ENCODE assay signal across 8 mouse cellular contexts in the genomic region with DNA sequence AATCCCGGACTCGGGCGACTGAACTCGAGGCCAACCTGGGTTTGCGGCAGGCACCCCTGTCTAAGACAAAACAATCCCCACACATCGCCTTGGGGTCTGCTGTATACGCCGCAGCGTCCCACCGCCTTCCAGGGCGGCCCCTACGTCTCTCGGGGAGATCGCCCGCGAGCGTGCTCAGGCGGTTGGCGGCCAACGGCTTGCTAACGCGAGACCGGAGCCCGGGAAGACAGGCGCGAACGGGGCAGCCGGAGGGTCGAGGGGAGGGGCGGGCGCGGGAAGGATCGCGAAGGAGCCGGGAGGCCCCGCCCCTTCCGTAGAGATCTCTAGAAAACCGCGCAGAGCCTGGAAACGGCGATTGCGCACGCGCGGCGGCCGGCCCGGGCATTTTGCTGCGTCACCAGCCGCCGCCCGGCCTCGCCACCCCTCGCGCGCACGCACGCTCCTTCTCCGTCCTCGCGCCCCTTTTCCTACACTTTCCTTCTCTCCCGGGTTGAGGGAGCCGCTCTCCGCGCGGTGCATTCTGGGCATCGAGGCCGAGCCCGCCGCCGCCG. TPM values are rescaled to one million over a fixed set of nuclear protein-coding genes. Genes with fewer than 3 reads are reported as not detected.
DNase-seq lines count a peak whose midpoint lies in the region; ATAC-seq and TF ChIP-seq lines count a peak whose summit lies in the region.

TSS of gene Ptges3 (plus strand) at position 354 of the 551 bp plus-strand sequence.

- H3K4me3 ChIP-seq in heart, embryonic 11.5 days (ENCODE audit: low read depth, low read length): peak within 1 kb of the TSS; percentile 97
- peak within 1 kb of the TSS; percentile 85 for H3K4me3 ChIP-seq in kidney, embryonic 16.5 days (ENCODE audit: low read length)
- peak within 1 kb of the TSS; percentile 97 for H3K4me3 ChIP-seq in liver, adult 2 months (ENCODE audit: insufficient read depth, low read depth, low read length)
- H3K4me3 ChIP-seq in myocyte: peak within 1 kb of the TSS; percentile 83

- peak within 1 kb of the TSS; percentile 99 for H3K27ac ChIP-seq in heart, embryonic 11.5 days (ENCODE audit: low read depth, low read length)
- peak within 1 kb of the TSS; percentile 99 for H3K27ac ChIP-seq in kidney, embryonic 16.5 days (ENCODE audit: low read length)
- H3K27ac ChIP-seq in liver, adult 2 months (replicated peaks; ENCODE audit: insufficient read depth, low read depth, low read length): peak within 1 kb of the TSS; percentile 95

- no peaks in the 10 kb centered on the region for H3K9me3 ChIP-seq in heart, embryonic 11.5 days (replicated peaks; ENCODE audit: control insufficient read depth, low read length)
- no peaks in the 10 kb centered on the region for H3K9me3 ChIP-seq in kidney, embryonic 16.5 days (ENCODE audit: low read length)

- TF ChIP-seq POLR2A in liver, adult 2 months (IDR thresholded peaks at IDR 0.05; ENCODE audit: extremely low read depth, insufficient read depth, low read length): peak; percentile 51
- TF ChIP-seq POLR2A in myocyte (IDR thresholded peaks at IDR 0.05; ENCODE audit: insufficient read length, low read depth): peak; percentile 91

- WGBS in heart, embryonic 11.5 days (ENCODE audit: insufficient replicate concordance): under 1% methylated on average over 56 of the region's 72 CpGs
- WGBS in kidney, embryonic 16.5 days: 0% methylated on average over 66 of the region's 72 CpGs
- under 1% methylated on average over 69 of the region's 72 CpGs for WGBS in liver, adult 2 months

- DNase-seq in B cell, adult 2 months: peak; percentile 93 to 95
- DNase-seq in brain, adult 2 months (ENCODE audit: low read depth, low spot score): peak; percentile 97
- peak; percentile 65 for DNase-seq in liver, adult 2 months (ENCODE audit: extremely low read depth, low read depth, low spot score)
- DNase-seq in splenic B cell, adult 2 months (ENCODE audit: low read depth, low spot score): peak; percentile 95

- ATAC-seq in erythroblast, adult 5-6 weeks (replicated peaks; ENCODE audit: low FRiP score, poor library complexity, severe bottlenecking): peak; percentile 80
- ATAC-seq in heart, embryonic 11.5 days (replicated peaks; ENCODE audit: insufficient number of reproducible peaks, low FRiP score, low TSS enrichment): peak; percentile 89
- ATAC-seq in kidney, embryonic 16.5 days (ENCODE audit: low FRiP score, low TSS enrichment): peak; percentile 95

- H3K9ac ChIP-seq in heart, embryonic 11.5 days (ENCODE audit: low read depth, low read length): peak within 1 kb of the TSS; percentile 98
- H3K9ac ChIP-seq in kidney, embryonic 16.5 days (replicated peaks; ENCODE audit: low read length): peak within 1 kb of the TSS; percentile 94
- peak within 1 kb of the TSS; percentile 98 for H3K9ac ChIP-seq in liver, adult 2 months (ENCODE audit: low read depth, low read length)

- peaks cover 12% of the 10 kb centered on the region; the same call in 1 of the 2 replicates for H3K4me1 ChIP-seq in heart, embryonic 11.5 days (ENCODE audit: control insufficient read depth, insufficient read depth, low read length)
- H3K4me1 ChIP-seq in kidney, embryonic 16.5 days (ENCODE audit: insufficient read depth, low read length): peaks cover 27% of the 10 kb centered on the region
- peaks cover 19% of the 10 kb centered on the region for H3K4me1 ChIP-seq in liver, adult 2 months (ENCODE audit: control insufficient read depth, insufficient read depth, low read length)

- peak within 1 kb of the TSS; percentile 86 for H3K4me2 ChIP-seq in heart, embryonic 11.5 days
- peak within 1 kb of the TSS; percentile 92 for H3K4me2 ChIP-seq in kidney, embryonic 16.5 days (replicated peaks; ENCODE audit: low read depth, low read length)
- peak within 1 kb of the TSS; percentile 94 for H3K4me2 ChIP-seq in myocyte (ENCODE audit: low read depth)

- H3K27me3 ChIP-seq in heart, embryonic 11.5 days (ENCODE audit: control insufficient read depth, insufficient read depth, low read length): no peaks in the 10 kb centered on the region
- no peaks in the 10 kb centered on the region for H3K27me3 ChIP-seq in kidney, embryonic 16.5 days (ENCODE audit: insufficient read depth, low read length)
- no peaks in the 10 kb centered on the region for H3K27me3 ChIP-seq in liver, adult 2 months (ENCODE audit: control insufficient read depth, insufficient read depth, low read length)
- no peaks in the 10 kb centered on the region for H3K27me3 ChIP-seq in myocyte (ENCODE audit: control insufficient read depth, insufficient read depth, insufficient read length)
- no peaks in the 10 kb centered on the region for H3K27me3 ChIP-seq in splenic B cell, adult 2 months (ENCODE audit: control insufficient read depth, insufficient read depth, low read length, poor library complexity, severe bottlenecking)

- no peaks in the 10 kb centered on the region; the same call in 1 of the 2 replicates for H3K36me3 ChIP-seq in heart, embryonic 11.5 days (ENCODE audit: control insufficient read depth, insufficient read depth, low read length)
- H3K36me3 ChIP-seq in kidney, embryonic 16.5 days (ENCODE audit: insufficient read depth, low read length): 0 out of 2 replicates have a peak, but pooled peaks cover 5% of the 10 kb centered on the region
- peaks cover 6% of the 10 kb centered on the region for H3K36me3 ChIP-seq in liver, adult 2 months (ENCODE audit: control insufficient read depth, insufficient read depth, low read length)
- H3K36me3 ChIP-seq in myocyte (ENCODE audit: control insufficient read depth, insufficient read depth): no peaks in the 10 kb centered on the region
- H3K36me3 ChIP-seq in splenic B cell, adult 2 months (ENCODE audit: control insufficient read depth, insufficient read depth, low read length, poor library complexity, severe bottlenecking): no peaks in the 10 kb centered on the region

- peak within 1 kb of the TSS; percentile 60 for H3ac ChIP-seq in myocyte (ENCODE audit: control insufficient read depth, insufficient read length)

- peaks cover 25% of the 10 kb centered on the region for H3K79me2 ChIP-seq in liver, adult 2 months (ENCODE audit: control insufficient read depth, insufficient read depth, low read length)
- peaks cover 45% of the 10 kb centered on the region for H3K79me2 ChIP-seq in myocyte (ENCODE audit: control insufficient read depth, insufficient read depth)

- no peak for TF ChIP-seq CTCF in liver, adult 2 months (IDR thresholded peaks at IDR 0.05; ENCODE audit: low read depth, low read length)

TF ChIP-seq in myocyte, 11 proteins besides CTCF, POLR2A, EP300 and RAD21:
- TF ChIP-seq POLR2AphosphoS2 (IDR thresholded peaks at IDR 0.05; ENCODE audit: insufficient read length, low read depth) (no peak), CEBPB (IDR thresholded peaks at IDR 0.05; ENCODE audit: insufficient read depth, poor library complexity, severe bottlenecking) (no peak), TCF12 (IDR thresholded peaks at IDR 0.05; ENCODE audit: insufficient read depth, poor library complexity, severe bottlenecking) (no peak), E2F4 (IDR thresholded peaks at IDR 0.05; ENCODE audit: insufficient read depth) (peak; percentile 36), MYOG (IDR thresholded peaks at IDR 0.05; ENCODE audit: control insufficient read depth in 1 of 3, insufficient read depth in 1 of 3, insufficient read length in 2 of 3, low read depth in 2 of 3) (no peak), MYOD1 (IDR thresholded peaks at IDR 0.05; ENCODE audit: control insufficient read depth in 1 of 3, insufficient read length in 2 of 3, low read depth in 2 of 3) (no peak), REST (IDR thresholded peaks at IDR 0.05; ENCODE audit: insufficient read depth, insufficient read length) (peak; percentile 24), SRF (IDR thresholded peaks at IDR 0.05; ENCODE audit: control insufficient read depth, insufficient read length, low read depth) (peak; percentile 4), MAX (IDR thresholded peaks at IDR 0.05; ENCODE audit: low read depth) (no peak), USF1 (IDR thresholded peaks at IDR 0.05; ENCODE audit: low read depth) (no peak), TCF3 (IDR thresholded peaks at IDR 0.05; ENCODE audit: insufficient read length, low read depth) (no peak)

RNA-seq across cellular contexts. Expression of gene Ptges3, which starts in this region (rescaled TPM):
- 44.0 and 46.6 TPM in 2 replicates for total RNA-seq in erythroblast, adult 5-6 weeks (2015; ENCODE audit: low replicate concordance)
- 65.1 and 65.8 TPM in 2 replicates for total RNA-seq in erythroblast, adult 5-6 weeks (2017; ENCODE audit: low replicate concordance)
- polyA plus RNA-seq in heart, embryonic 11.5 days (2014; fragmentation: Nextera tagmentation; extraction: Ambion mirVana): 354 and 377 TPM in 2 replicates
- polyA plus RNA-seq in kidney, embryonic 16.5 days (2015; fragmentation: Nextera tagmentation; extraction: Ambion mirVana): 409 and 441 TPM in 2 replicates
- total RNA-seq in liver, adult 2 months (2014; rRNA removed): 90.4 and 97.3 TPM in 2 replicates
- 24.8 and 30.9 TPM in 2 replicates for polyA plus RNA-seq in liver, adult 2 months (2012; rRNA removed)
- 84.3 TPM for polyA plus RNA-seq in myocyte (2012; fragmentation: generic; extraction: Trizol)

Comparison
In these comparisons a context has a peak if more than half of its experiments do, and no peak if none do; other contexts are left out.
1. Peak in every context shown above with its lines: DNase-seq, ATAC-seq, H3K4me3 ChIP-seq and H3K27ac ChIP-seq.